Mouse (Mus musculus) hindbrain, embryonic 15.5 days (tissue): ENCODE data around the gene Rtn4rl1. TPM values are rescaled to one million over a fixed set of nuclear protein-coding genes. Genes with fewer than 3 reads are reported as not detected.

Experiments
- ATAC-seq: fragments of 200-750 bp; cut with Nextera tagmentation; 2 replicates; pipeline ENCODE4 v1.8.0; 2017; ENCODE audit warnings: low read depth, moderate number of reproducible peaks, moderate TSS enrichment; ENCODE audit not compliant: low FRiP score
- H3K27ac ChIP-seq: fragments of 300-500 bp; sonication (generic); replicated peaks from 2 replicates; pipeline ENCODE4 v1.5.1; 2015; ENCODE audit warnings: mild to moderate bottlenecking, inconsistent platforms
- H3K27me3 ChIP-seq: fragments of 300-500 bp; sonication (generic); 2 replicates; pipeline ENCODE4 v1.6.1; 2015; ENCODE audit warnings: control low read depth, inconsistent platforms
- H3K36me3 ChIP-seq: fragments of 300-500 bp; sonication (generic); 2 replicates; pipeline ENCODE4 v1.6.1; 2015; ENCODE audit warnings: control low read depth, inconsistent platforms
- H3K4me1 ChIP-seq: fragments of 300-500 bp; sonication (generic); replicated peaks from 2 replicates; pipeline ENCODE4 v1.6.1; 2015; ENCODE audit warnings: control low read depth, inconsistent platforms
- H3K4me2 ChIP-seq: fragments of 300-500 bp; sonication (generic); 2 replicates; pipeline ENCODE4 v1.6.1; 2015; ENCODE audit warnings: moderate library complexity, mild to moderate bottlenecking, inconsistent platforms
- H3K4me3 ChIP-seq: fragments of 300-500 bp; sonication (generic); 2 replicates; pipeline ENCODE4 v1.5.1; 2015; ENCODE audit warnings: mild to moderate bottlenecking, inconsistent platforms
- H3K9ac ChIP-seq: fragments of 300-500 bp; sonication (generic); 2 replicates; pipeline ENCODE4 v1.6.1; 2015; ENCODE audit warnings: inconsistent platforms
- H3K9me3 ChIP-seq: fragments of 300-500 bp; sonication (generic); 2 replicates; pipeline ENCODE4 v1.6.1; 2016; ENCODE audit warnings: control low read depth, inconsistent platforms
- WGBS: fragments of 180-500 bp; shearing (Covaris S2); methylation state at CpG from one replicate; pipeline ENCODE4 v1.1.7; 2015; 5-methylcytosine and 5-hydroxymethylcytosine counted together
- polyA plus RNA-seq: library from polyadenylated mRNA; unstranded; fragments of >200 nt; fragmentation: Nextera tagmentation; extraction: Ambion mirVana; gene quantifications from 2 replicates; pipeline ENCODE4 v1.2.1, GENCODE M21; 2015

Gene Rtn4rl1
- polyA plus RNA-seq, 1 experiment from 2014 or later: 11.7 TPM

DNA sequence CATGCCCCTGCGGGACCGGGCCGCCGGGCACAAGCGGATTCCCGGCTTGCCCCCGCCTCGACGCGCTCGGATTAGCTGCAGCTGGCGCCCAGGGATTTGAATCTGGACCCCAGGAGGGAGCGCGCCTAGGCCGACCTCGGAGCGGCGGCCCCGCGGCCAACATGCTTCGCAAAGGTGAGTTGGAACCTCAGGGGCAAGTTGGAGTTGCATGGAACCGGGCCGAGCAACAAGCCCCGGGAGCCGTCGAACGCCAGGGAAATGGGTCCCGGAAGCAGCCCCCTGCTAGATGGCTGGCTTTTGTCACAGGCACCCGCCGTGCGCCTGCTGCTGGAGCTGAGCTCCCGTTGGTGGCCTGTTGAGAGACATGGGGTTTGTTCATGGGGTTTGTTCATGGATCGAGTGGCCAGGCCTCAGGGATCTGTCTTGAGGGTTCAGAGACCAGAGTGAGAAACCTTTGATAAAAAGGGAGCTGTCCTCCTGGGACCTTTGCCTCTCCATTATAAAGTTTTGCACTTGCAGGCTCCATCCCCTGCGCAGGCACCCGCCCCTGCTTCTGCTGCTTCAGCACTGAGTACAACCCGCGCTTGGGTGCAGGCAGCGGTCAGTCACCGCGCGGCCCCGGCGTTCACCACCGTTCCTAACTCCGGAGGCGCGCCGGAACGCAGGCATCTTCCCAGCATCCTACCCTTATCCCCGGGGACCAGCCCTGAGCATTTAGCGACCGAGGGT is 702 bp downstream of the Rtn4rl1 start:
- Histone ChIP-seq H3K27ac (peak overlapping the region; percentile 45; the same call in 1 of the 2 replicates), H3K4me3 (peak overlapping the region; percentile 56), H3K36me3 (no peaks in the 10 kb centered on the region), H3K27me3 (peaks cover 31% of the 10 kb centered on the region), H3K9me3 (no peaks in the 10 kb centered on the region), H3K9ac (peak overlapping the region; percentile 57), H3K4me1 (peaks cover 55% of the 10 kb centered on the region), H3K4me2 (peak overlapping the region; percentile 80)
- ATAC-seq: no peak
- under 1% methylated on average over 52 of the region's 52 CpGs for WGBS

DNA sequence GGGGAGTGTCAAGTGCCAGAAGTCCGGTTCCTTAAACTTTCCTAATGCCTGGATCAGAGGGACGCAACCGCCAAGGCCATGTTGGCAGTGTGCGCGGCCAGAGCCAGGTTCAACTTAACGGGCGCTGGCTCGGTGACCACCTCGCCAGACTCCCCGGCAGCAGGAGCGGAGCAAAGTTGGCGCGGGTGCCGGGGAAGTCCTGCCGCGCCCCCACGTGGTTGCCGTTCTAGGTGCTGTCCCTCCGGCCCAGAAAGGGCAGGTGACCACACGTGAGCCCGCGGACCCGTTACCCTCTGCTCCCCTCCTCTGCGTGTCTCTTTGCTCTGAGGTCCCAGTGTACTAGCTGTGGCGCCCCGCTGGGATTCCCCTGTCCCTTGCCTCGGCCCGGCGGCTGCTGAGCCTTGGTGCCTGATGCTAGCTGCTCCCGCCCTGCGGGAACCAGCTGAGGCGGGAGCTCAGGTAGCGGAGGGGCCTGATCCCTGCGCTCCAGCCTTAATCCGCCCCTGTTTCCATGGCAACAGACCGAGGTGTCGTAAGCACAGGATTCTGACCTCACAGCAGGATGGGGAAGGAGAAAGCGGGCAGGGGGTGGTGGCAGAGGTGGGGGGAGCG is 1.4 kb downstream of the Rtn4rl1 start:
- Histone ChIP-seq H3K36me3 (no peaks in the 10 kb centered on the region), H3K27me3 (peaks cover 31% of the 10 kb centered on the region), H3K4me3 (peak overlapping the region; percentile 56), H3K9ac (peak overlapping the region; percentile 57), H3K4me2 (peak overlapping the region; percentile 80), H3K9me3 (no peaks in the 10 kb centered on the region), H3K27ac (0 out of 2 replicates have a peak overlapping the region, but pooled peaks have one; percentile 13), H3K4me1 (peaks cover 49% of the 10 kb centered on the region)
- WGBS: 1% methylated on average over 39 of the region's 39 CpGs
- ATAC-seq: peak; percentile 42; the same call in 1 of the 2 replicates

GRCm38 (mm10) chr11:75196131-75196530 is 2.5 kb downstream of the Rtn4rl1 start:
- peaks cover 41% of the 10 kb centered on the region for H3K4me1 ChIP-seq
- no peaks in the 10 kb centered on the region for H3K9me3 ChIP-seq
- H3K36me3 ChIP-seq: no peaks in the 10 kb centered on the region
- peaks cover 31% of the 10 kb centered on the region for H3K27me3 ChIP-seq
- WGBS: 50% methylated on average over 6 of the region's 6 CpGs
- no peak overlapping the region for H3K27ac ChIP-seq
- H3K4me2 ChIP-seq: peak overlapping the region; percentile 80
- ATAC-seq: no peak
- H3K9ac ChIP-seq: no peak overlapping the region
- H3K4me3 ChIP-seq: peak overlapping the region; percentile 56; the same call in 1 of the 2 replicates

DNA sequence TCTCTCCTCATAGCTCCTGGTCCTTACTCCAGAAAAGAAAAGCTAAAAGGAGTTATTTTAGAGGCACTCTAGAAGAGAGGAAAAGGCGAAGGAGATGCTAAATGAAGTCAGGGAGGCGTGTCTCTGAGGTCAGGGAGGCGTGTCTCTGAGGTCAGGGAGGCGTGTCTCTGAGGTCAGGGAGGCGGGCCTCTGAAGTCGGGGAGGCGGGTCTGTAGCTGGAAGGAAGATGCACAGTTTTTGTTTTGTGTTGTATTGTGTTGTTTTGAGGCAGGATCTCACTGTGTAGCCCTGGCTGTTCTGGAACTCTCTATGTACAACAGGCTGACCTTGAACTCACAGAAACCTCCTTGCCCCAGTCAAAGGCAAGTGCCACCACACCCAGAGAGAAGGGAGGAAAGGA is 4.4 kb downstream of the Rtn4rl1 start:
- Histone ChIP-seq H3K9me3 (no peaks in the 10 kb centered on the region), H3K4me1 (peaks cover 39% of the 10 kb centered on the region), H3K4me2 (no peak overlapping the region), H3K27ac (no peak overlapping the region), H3K36me3 (no peaks in the 10 kb centered on the region), H3K4me3 (no peak overlapping the region), H3K27me3 (peaks cover 21% of the 10 kb centered on the region), H3K9ac (no peak overlapping the region)
- WGBS: 30% methylated on average over 7 of the region's 7 CpGs
- ATAC-seq: no peak

DNA sequence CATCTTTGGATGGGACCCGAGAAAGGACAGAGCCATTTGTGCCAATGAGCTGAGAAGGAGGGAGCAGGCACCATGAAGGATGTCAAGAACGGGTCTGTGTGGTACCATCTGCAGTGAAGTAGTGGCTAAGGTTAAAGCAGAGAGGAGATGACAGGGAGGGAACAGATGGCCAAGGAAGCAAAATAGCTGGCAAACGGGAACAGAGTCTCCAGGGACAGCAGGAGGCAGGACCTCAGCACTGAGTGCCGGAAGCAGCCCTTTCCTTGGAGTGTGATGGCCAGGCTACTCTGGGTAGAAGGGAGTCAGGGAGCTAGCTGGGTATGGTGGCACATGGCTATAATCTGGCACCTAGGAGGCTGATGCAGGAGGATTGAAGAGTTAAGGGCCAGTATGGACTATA is 5.2 kb downstream of the Rtn4rl1 start:
- no peaks in the 10 kb centered on the region for H3K36me3 ChIP-seq
- WGBS: 44% methylated on average over 4 of the region's 4 CpGs
- peaks cover 30% of the 10 kb centered on the region for H3K4me1 ChIP-seq

DNA sequence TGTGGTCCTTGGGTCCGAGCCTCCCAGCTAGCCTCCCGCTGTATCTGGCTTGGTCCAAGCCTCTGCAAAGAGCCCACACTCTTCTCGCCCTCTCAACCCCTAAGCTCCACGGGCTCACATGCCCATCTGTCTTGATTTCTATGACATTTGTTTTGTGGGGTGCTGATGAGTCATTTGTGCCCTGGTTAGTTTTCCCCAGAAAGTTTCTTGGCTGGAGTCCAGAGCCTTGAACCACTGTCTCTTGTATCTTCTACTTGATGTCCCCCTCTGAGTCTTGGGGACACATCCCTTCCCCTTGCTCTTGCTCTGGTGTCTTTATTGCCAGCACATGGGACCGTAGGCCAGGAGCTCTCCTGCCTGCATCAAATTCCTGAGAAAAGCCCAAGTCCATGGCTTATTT is 6.4 kb downstream of the Rtn4rl1 start:
- H3K36me3 ChIP-seq: no peaks in the 10 kb centered on the region
- H3K4me2 ChIP-seq: no peak overlapping the region
- no peak overlapping the region for H3K9ac ChIP-seq
- no peak overlapping the region for H3K27ac ChIP-seq
- WGBS: 77% methylated on average over 5 of the region's 5 CpGs
- H3K27me3 ChIP-seq: peaks cover 12% of the 10 kb centered on the region
- ATAC-seq: no peak
- H3K4me1 ChIP-seq: peaks cover 19% of the 10 kb centered on the region
- no peak overlapping the region for H3K4me3 ChIP-seq
- H3K9me3 ChIP-seq: no peaks in the 10 kb centered on the region

More for the DNA sequence above, 5.2 kb downstream of the Rtn4rl1 start:
- Histone ChIP-seq H3K27ac (no peak overlapping the region), H3K4me3 (no peak overlapping the region), H3K4me2 (no peak overlapping the region), H3K27me3 (peaks cover 19% of the 10 kb centered on the region), H3K9me3 (no peaks in the 10 kb centered on the region), H3K9ac (no peak overlapping the region)
- no peak for ATAC-seq

DNA sequence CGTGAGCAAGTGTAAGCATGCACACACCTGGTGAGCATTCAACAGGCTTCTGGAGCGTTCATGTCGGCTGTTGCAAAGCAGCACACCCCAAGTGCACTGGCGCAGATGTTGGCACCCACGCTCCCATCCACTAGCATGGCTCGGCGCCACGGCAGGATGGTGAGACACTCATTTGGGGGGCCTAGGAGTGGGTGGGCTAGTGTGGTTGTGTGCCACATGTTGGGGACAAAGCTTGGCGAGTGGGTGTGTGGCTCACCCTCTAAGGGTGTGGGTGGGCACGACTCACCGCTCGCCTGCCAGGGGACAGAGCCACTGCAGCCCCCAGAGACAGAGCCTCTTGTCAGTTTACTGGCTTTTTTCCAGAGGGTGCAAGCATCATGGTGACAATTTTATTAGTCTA is 7.4 kb downstream of the Rtn4rl1 start:
- H3K36me3 ChIP-seq: no peaks in the 10 kb centered on the region
- no peak for ATAC-seq
- H3K9ac ChIP-seq: no peak overlapping the region
- WGBS: 89% methylated on average over 12 of the region's 12 CpGs
- no peaks in the 10 kb centered on the region for H3K9me3 ChIP-seq
- peaks cover 6% of the 10 kb centered on the region for H3K27me3 ChIP-seq
- H3K4me2 ChIP-seq: no peak overlapping the region
- H3K27ac ChIP-seq: no peak overlapping the region
- peaks cover 9% of the 10 kb centered on the region for H3K4me1 ChIP-seq
- no peak overlapping the region for H3K4me3 ChIP-seq

GRCm38 (mm10) chr11:75201721-75202120 is 8.1 kb downstream of the Rtn4rl1 start:
- peaks cover 3% of the 10 kb centered on the region; the same call in 1 of the 2 replicates for H3K4me1 ChIP-seq
- no peak for ATAC-seq
- no peak overlapping the region for H3K9ac ChIP-seq
- H3K4me2 ChIP-seq: no peak overlapping the region
- no peak overlapping the region for H3K4me3 ChIP-seq
- peaks cover 2% of the 10 kb centered on the region; the same call in 1 of the 2 replicates for H3K27me3 ChIP-seq
- no peaks in the 10 kb centered on the region for H3K9me3 ChIP-seq
- 76% methylated on average over 8 of the region's 8 CpGs for WGBS
- H3K27ac ChIP-seq: no peak overlapping the region
- no peaks in the 10 kb centered on the region for H3K36me3 ChIP-seq

- 90% methylated on average over 4 of the region's 4 CpGs for WGBS
- no peaks in the 10 kb centered on the region for H3K36me3 ChIP-seq
- H3K9me3 ChIP-seq: no peaks in the 10 kb centered on the region
- no peak overlapping the region for H3K4me2 ChIP-seq
- no peak for ATAC-seq
- no peak overlapping the region for H3K27ac ChIP-seq
- H3K4me3 ChIP-seq: no peak overlapping the region
- H3K27me3 ChIP-seq: no peaks in the 10 kb centered on the region
- H3K9ac ChIP-seq: no peak overlapping the region
- H3K4me1 ChIP-seq: no peaks in the 10 kb centered on the region
Observed at GRCm38 (mm10) chr11:75203926-75204325, 10.3 kb downstream of the Rtn4rl1 start.

DNA sequence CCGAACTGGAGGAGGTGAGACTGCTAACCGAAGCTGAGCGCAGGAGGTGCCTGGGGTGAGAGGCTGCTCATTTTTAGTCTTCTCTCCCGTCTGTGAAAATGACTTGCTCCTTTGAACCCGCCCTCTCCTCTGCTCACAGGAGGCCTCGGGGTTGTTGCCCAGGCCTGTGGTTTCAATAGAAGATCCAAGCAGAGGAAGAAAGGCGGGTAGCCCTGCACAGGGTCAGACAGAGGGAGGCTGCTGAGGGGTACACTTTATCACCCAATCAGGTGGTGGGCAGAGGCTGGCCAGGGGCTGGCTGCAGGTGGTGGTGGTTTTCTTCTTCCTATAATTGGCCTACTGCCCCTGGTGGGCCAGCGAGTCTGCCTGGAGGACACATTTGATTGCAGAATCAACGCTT is 10.9 kb downstream of the Rtn4rl1 start:
- no peaks in the 10 kb centered on the region for H3K9me3 ChIP-seq
- H3K27me3 ChIP-seq: no peaks in the 10 kb centered on the region
- no peak overlapping the region for H3K9ac ChIP-seq
- H3K27ac ChIP-seq: no peak overlapping the region
- WGBS: 42% methylated on average over 9 of the region's 9 CpGs
- no peaks in the 10 kb centered on the region for H3K36me3 ChIP-seq
- ATAC-seq: no peak
- H3K4me3 ChIP-seq: no peak overlapping the region
- H3K4me2 ChIP-seq: no peak overlapping the region
- H3K4me1 ChIP-seq: no peaks in the 10 kb centered on the region

DNA sequence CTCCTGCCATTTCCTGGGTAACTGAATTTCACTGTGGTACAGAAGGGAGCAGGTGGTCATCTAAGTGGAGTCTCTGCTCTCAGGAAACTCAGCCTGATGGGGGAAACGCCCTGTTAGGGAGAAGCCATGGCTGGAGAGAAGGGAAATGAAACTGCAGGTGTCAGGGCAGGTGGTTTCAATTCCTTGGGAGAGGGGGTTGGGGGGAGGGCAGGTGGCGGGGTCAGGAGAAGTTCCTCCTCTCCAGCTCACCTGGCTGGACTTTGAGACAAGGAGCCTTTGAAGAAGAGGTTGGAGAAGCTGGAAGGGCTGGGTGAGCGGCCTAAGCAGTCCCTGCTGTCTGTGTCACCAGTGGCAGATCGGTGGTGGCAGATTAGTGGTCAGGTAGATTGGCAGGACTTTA is 12.8 kb downstream of the Rtn4rl1 start:
- H3K27me3 ChIP-seq: no peaks in the 10 kb centered on the region
- no peaks in the 10 kb centered on the region for H3K9me3 ChIP-seq
- 91% methylated on average over 4 of the region's 4 CpGs for WGBS
- no peak for ATAC-seq
- H3K4me2 ChIP-seq: no peak overlapping the region
- no peaks in the 10 kb centered on the region for H3K36me3 ChIP-seq
- peaks cover 6% of the 10 kb centered on the region for H3K4me1 ChIP-seq
- H3K27ac ChIP-seq: no peak overlapping the region
- no peak overlapping the region for H3K4me3 ChIP-seq
- H3K9ac ChIP-seq: no peak overlapping the region

GRCm38 (mm10) chr11:75209363-75209762 is 15.8 kb downstream of the Rtn4rl1 start:
- no peak for ATAC-seq
- Histone ChIP-seq H3K4me1 (peaks cover 28% of the 10 kb centered on the region), H3K36me3 (no peaks in the 10 kb centered on the region), H3K9ac (no peak overlapping the region), H3K27ac (no peak overlapping the region), H3K4me2 (no peak overlapping the region), H3K4me3 (no peak overlapping the region), H3K9me3 (no peaks in the 10 kb centered on the region), H3K27me3 (no peaks in the 10 kb centered on the region)
- WGBS: 76% methylated on average over 4 of the region's 4 CpGs
